Mouse (Mus musculus) bone marrow macrophage, adult 2 months (primary cell): ENCODE data around the gene Sult1a1.

ENCODE experiments used
- CTCF ChIP-seq: IDR thresholded peaks from 2 replicates; pipeline ENCODE4 v1.5.1; 2012; ENCODE audit warnings: low read depth, mild to moderate bottlenecking, low read length, moderate library complexity
- POLR2A ChIP-seq: IDR thresholded peaks from 2 replicates; pipeline ENCODE4 v1.6.1; 2012; ENCODE audit warnings: mild to moderate bottlenecking, low read depth, low read length, borderline replicate concordance

DNA sequence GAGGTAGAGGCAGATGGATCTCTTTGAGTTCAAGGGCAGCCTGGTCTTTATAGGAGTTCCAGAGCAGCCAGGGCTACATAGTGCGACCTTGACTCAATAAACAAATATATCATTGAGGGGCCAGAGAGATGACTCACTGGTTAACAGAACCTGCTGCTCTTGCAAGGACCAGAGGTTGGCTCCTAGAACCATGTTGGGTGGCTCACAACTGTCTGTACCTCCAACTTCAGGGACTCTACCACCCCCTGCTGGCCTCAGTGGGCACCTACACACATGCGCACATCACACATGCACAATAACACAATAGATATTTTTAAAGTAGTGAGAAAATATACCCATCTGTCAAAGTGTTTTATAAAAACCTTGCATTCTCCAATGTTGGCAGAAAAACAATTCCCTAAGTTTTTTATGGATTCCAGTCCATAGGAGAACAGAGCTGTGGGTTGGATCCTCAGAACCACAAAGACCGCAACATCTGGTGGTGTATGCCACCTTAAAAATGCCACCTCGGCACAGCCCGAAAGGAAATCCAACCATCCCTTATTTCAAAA, 42.6 kb upstream of the Sult1a1 start:
- TF ChIP-seq CTCF (no peak), POLR2A (no peak)
